Mouse (Mus musculus): ENCODE measurements around the gene Tmem245.

Gene Tmem245

DNA sequence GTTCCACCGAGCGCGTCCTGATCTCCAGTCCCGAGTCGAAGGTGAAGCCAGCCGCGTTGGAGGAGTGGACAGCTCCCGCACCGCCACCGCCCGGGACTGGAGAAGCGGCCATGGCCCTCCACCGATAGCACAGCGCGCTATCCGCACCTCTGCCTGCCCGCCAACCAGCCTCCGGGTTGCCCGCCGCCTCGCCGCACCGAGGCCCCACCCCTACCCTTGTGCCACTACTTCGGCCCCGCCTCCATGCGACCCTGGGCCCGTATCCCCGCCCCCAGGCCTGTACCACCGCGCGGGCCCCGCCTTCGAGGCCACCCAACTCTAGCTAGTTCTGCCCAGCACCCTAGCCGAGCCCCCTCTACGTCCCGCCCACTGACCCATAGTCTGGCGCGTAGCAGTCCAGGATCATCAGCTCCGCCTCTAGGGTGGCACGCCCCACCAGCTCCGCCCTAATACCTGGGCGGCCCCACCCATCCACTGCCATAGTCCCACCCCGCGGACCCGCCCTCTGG, 82.2 kb downstream of the Tmem245 start, which contains the start of gene Ctnnal1:
Ctnnal1 (minus strand) TSS at position 186 of the 509 bp plus-strand sequence.
- DNase-seq (ENCODE audit: low spot score): peak; percentile 93

DNA sequence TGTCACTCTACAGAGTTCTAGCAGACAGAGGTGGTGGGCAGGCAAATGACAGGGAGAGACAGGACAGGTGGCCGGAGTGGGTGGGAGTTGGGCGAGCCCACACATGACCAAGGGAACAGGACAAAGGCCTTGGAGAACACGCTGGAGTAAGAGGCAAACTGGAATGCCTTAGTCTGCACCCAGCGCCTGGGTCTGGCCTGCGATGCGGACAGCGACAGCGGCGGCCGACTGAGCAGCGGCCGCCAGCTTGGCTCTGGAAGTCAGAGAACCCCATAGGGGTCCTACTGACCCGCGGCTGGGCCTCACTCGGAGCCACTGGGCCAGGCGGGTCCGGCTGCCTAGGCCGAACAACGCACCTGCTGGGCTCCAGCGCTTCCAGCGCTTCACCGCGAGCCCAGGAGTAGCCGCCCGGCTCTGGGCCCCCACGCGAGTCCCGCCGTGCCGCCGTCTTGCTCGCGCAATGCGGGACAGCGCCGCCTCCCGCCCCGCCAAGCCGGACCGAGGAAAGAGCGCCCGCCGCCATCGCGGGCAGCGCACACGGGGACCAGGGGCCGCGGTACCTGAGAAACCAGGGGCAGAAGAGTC, 82.7 kb downstream of the Tmem245 start:
- peak; percentile 63 for DNase-seq (ENCODE audit: low spot score)

DNA sequence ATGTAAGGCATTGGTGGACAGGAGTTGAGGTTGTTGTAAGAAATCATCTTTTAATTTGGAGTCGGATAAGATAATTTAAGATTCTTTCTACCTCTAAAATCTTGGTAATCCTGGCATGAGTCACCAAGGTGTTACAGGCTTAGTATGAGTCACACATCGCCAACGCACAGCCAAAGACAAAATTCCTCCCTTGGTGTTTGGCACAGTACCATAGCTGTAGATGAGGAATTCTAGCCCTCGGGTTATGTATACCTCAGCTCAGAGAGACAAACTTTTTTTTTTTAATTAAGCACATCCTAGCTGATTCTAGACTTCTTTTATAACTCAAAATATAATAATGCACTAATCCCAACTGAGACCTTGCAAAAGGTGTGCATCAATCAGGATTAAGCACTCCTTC, 83.2 kb downstream of the Tmem245 start:
- DNase-seq (ENCODE audit: low spot score): no peak

DNA sequence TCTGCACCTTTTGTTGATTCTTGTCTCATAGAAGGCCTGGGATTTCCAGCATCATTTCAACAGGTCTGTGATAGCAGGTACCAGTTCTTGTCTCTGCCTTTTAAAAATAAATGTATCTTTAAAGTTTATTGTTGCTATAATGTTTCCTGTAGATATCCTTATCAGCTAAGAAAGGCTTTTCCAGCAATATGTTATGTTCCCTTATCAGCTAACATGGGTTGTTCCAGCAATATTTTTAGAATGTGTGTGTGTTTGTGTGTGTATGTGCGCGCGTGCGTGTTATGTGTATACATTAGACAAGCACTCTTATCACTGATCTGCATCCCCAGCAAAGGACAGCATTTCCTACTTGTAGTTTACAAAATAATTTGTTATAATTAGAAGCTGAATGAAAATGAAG, 85.7 kb downstream of the Tmem245 start:
- DNase-seq (ENCODE audit: low spot score): no peak

DNA sequence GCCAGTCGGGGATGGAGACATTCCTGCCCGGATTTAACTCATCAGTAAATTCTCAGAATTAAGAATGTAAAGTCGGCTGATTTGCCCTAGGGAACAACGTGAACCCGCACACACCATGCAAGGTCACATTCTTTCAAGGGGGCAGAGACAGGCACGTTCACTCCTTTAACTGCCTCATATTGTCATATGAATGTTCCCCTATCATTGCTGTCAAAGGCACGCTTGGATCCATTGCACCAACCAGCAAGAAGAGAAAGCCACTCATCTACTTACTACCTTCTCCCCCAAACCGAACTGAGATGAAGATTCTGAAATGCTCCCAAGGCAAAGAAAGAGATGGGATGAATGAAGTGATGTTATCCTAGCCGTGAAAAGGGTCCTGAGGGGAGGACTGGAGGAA, 88.5 kb downstream of the Tmem245 start:
- DNase-seq (ENCODE audit: low spot score): no peak

DNA sequence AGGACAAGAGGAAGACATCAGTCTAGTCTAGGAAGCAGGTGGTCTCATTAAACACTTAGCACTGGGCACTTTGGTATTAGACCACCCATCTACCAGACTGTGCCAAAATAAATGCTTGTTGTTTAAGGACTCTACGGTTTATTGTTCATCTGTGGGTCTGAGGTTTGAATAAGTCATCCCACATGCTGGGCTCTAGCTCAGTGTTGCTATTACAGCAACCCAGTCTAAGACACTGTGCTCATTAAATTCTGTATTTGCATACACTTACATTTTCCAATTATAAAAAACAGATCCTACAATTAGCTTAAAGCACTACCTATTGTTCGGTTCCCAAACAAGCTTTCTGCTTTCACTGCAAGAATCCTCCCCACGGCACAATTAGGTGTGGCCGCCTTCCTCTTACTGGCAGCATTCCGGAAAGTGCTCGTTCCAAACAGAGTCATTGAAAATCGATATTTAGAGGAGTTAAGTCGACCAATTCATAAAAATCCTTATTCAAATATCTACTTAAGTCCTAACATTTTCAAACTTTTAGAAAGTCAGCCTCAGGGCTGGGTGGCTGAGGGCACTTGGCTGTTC, 90.8 kb downstream of the Tmem245 start:
- DNase-seq (ENCODE audit: low spot score): no peak

DNA sequence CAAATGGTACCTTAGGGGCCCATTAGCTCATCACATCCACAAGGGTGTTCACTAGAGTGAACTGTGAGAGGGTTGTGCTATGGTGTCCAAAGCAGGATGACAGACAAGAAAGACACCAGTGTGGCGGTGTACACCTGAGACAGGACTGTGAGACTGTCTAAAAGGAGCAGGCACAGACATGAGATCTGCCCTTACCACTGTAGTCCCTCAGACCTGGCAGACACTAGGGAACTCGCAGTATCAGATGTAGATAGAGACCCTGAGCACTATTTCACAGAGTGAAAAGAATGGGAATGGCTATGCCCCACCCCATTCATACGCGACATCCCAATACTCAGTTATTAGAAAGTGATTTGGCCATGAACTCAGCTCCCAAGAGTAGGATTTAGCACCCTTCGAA, 91.3 kb downstream of the Tmem245 start:
- no peak for DNase-seq (ENCODE audit: low spot score)

DNA sequence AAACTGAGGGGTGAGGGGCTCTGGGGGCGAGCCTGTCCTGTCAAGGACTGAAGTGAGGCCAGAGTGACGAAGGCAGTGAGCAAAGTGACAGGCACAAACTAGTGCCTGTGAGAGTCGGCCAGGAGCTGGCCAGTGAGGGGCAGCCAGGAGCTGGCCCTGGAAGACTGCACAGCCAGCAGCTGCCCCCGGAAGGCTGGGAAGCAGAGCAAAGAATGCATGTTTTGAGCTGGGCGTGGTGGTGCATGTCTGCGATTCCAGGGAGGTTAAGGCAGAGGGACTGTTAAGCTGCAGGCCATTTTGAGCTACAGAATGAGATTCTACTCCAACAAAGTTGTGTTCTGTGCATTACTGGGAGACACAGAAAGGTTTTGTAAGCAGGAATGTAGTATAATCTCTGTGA, 96.5 kb downstream of the Tmem245 start:
- DNase-seq (ENCODE audit: low spot score): peak; percentile 52

DNA sequence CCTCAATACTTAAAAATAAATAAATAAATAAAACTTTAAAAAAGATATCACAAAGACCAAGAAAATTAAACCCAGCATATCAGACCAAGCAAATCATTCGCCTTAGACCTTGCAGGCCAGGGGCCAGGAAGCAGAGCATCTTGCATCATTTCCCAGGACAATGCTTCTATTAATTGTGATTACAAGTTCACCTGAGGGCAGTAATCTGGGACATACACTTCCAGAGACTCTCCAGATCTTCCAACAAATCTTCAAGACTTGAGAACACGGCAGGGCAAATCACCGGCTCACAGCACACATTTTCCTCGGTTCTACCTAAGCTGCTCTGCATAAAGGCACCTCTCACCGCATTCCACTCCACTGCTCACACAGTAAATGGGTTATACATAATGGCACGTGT, 99.2 kb downstream of the Tmem245 start:
- DNase-seq (ENCODE audit: low spot score): no peak

DNA sequence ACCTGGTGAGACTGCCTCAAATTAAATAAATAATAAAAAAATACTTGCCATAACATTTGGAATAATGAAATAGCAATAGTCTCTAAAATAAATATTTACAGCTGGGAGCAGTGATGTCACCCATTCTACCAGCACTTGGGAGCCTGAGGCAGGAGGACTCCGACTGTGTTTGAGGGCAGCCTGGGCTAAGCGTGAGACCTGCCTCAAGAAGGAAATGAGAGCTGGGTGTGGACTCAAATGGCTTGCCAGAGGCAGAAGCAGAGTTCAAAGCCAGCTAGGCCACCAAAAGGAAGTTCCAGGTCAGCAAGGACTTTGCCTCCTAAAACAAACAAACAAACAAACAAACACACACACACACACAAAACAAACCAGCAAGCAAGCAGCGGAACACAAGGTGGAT, 99.8 kb downstream of the Tmem245 start:
- DNase-seq (ENCODE audit: low spot score): no peak

DNA sequence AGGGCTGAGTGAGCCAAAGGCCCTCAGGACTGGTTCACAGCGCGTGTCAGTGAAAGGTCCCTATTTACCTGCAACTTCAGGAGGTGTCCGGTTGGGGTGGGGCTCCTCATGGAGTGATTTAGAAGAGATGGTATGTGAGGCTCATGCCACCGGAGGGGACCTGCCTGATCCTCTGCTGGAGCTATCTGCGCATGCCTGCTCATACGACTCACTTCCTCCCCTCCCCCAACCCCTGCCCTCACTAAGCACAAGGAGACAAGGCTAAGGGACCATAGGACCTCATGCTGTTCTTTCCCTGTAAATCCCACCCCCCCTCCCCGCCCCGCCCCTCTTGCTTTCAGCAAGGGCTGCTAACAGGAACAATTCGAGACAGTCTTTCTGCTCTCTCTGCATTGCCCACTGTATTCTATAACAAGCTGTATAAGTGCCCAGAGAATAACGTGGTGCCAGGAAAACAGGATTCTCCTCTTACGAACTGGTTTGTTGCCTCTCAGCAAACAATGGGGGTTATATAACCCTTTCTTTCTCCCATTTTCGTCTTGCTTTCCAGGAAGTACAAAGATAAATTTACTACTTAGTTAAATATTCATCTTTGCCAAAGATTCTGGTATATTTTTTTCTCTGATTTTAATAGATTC, 101.2 kb downstream of the Tmem245 start:
- no peak for DNase-seq (ENCODE audit: low spot score)

DNA sequence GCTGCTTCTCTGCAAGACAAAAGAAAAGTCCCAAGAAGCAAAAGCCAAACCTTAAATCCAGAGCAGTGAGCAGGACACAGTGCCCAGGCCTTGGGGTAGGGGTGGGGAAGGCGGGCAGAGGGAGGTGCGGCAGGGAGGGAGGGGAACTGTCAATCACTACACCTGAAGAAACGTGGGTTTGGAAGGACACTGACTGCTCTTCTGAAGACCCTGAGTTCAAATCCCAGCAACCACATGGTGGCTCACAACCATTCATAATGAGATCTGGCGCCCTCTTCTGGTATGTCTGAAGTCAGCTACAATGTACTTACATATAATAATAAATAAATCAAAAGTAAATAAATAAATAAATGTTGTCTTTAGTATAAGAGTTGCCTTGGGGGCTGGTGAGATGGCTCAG, 102.3 kb downstream of the Tmem245 start:
- DNase-seq (ENCODE audit: low spot score): no peak

DNA sequence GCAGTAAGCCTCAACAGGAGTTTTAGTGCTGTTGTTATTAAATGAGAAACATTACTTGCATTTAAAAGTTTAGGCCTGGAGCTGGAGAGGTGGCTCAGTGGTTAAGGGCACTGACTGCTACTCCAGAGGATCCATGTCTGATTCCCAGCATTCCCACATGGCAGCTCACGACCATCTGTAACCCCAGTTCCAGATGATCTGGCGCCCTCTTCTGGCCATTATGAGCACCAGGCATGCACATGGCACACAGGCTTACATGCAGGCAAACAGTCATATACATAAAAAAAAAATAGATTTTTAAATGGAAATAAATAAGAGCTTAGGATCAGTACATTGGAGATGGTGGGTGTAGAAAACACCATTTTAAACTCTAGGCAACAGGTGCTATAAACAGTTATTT, 103.3 kb downstream of the Tmem245 start:
- no peak for DNase-seq (ENCODE audit: low spot score)

DNA sequence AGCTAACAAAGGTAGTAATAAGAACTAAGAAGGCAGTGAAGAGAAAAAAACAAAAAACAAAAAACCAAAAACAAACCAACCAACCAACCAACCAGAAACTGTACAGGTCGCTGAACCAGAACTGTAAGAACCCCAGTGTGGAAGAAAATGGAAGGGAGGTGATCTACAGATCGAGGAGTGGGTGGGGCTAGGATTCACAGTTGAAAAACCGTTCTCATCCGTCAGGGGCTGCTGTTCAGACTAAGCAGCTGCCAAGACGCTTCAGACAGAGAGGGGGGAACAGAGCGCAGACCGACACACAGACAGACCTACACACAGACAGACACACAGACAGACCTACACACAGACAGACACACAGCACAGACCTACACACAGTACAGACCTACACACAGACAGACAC, 104.7 kb downstream of the Tmem245 start:
- no peak for DNase-seq (ENCODE audit: low spot score)

DNA sequence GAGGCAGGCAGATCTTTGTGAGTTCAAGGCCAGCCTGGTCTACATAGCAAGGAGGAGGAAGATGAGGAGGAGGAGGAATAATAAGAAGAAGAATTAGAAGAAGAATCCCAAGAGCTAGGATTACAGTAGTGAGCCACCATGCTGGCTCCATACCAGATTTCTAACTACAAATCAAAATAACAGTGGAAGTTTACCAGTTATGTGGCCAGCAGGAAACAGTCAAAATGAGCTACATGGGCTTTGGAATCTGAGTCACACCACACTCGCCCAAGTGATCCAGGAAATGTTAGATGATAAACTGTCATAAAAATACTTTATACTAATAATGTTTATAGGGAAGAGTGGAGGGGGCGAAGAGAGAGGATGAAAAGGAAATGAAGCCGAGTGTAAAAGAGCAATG, 106.9 kb downstream of the Tmem245 start:
- DNase-seq (ENCODE audit: low spot score): no peak

DNA sequence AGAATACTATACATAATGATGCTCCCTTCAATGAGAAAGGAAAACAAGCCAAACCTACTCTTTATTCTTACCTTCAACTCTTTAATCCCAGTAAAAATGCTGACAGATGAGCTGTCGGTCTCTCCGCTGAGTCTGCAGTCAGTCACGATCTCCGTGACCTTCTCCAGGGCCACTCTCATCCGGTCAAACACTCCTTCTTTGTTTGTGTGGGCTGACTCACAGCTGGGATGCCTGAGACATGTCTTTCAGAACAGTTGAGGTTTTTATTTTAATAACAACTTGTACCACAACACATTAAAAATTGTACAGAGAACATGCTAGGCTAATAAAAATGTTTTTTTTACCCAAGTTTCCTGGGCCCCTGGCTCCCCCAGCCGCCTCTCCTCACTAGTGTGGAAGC, 109.6 kb downstream of the Tmem245 start:
- no peak for DNase-seq (ENCODE audit: low spot score)

DNA sequence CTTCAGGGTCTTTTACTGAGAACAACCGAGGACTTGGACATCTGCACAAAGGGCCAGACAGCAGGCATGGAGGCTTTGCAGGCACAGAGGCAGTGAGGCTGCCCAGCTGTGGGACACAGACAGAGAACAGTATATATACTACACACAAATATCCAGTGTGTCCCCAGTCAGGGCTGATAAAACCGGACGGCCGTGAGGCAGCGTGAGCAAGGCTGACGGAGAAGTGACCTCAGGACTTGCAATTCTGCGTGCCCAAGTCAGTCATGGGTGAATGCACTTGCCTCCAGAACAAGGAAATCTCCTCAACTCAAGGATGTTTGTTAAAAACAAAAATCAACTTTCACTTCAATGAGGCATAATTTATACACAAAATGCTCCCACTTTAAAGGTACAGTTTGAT, 115.2 kb downstream of the Tmem245 start:
- DNase-seq (ENCODE audit: low spot score): no peak

DNA sequence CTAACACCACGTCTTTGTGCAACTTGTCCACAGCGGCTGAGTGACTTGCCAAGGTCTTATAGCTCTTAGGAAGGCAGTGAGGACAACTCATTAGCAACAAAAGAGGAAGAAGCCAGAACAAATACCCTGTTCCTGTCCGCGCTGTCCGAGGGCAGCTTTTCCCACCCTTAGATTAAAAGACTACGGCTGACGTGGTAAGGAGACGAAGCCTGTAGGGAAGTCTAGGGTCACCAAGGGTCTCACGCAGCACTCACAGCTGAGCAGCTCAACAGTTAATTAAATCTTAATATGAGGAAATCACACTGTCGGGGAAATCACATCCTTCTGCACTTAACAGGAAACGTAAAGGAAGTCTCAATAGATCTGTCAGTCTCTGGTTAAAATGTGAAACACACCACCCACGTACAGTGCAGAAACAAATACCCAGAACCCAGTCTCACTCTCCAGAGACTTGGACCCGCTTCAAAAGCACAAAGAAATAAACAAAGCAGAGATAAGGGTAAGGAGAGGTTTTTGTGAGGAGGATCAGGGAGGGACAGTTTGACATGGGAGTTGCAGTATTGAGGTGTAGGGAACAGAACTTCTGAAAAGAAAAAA, 116.1 kb downstream of the Tmem245 start:
- no peak for DNase-seq (ENCODE audit: low spot score)

DNA sequence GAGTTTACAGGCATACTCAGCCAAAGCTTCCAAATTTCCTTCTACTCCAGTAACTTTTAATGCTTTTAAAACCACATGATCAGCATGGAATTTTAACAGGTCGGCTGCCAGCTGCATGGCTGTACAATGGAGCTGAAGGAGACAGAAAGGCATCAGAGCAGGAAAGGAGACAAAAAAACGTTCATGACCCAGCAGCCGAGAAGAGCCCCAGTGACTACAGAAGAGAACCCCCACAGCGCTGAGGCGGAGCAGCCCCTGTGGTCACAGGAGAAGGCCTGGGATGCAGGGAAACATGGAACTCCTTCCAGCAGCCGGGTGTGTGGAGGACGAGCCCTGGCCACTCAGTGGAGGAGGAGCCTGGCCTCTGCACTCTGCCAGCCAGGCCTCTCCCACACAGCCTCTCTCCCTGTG, 117.7 kb downstream of the Tmem245 start:
- no peak for DNase-seq (ENCODE audit: low spot score)

DNA sequence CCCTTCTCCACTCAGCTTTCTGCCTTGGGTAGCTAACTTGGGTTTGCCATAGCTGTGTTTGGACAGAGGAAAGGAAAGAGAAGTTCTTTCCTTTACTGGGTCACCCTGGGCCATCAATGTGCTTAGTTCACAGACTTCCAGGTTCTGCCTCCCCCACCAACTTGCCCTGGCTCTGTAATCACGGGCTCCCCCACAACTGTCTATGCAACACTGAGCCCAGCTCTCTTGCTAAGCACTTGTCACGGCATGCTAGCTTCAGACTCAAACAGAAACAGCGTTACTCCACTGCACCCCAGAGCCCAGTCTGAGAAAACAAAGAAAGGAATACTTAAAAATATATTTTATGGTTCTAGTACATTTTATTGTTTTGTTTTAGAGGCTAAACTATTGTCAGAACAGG, 118.3 kb downstream of the Tmem245 start:
- no peak for DNase-seq (ENCODE audit: low spot score)

DNA sequence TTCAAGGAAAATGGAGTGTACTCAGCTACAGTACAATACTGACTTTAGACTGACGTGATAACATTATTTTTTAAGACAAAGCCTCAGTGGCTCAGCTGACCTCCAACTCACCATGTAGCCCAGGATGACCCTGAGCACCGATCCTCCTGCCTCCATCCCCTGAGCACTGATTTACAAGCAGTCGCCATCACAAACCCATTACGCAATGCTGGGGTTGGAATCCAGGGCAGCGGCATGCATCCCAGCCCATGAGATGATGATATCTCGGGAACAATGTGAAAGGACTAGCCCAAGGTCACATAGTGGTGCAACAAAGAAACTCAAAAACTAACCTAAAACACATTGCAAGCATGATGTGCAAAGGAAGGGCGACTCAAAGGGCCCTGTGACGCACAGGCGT, 123.0 kb downstream of the Tmem245 start:
- no peak for DNase-seq (ENCODE audit: low spot score)

DNA sequence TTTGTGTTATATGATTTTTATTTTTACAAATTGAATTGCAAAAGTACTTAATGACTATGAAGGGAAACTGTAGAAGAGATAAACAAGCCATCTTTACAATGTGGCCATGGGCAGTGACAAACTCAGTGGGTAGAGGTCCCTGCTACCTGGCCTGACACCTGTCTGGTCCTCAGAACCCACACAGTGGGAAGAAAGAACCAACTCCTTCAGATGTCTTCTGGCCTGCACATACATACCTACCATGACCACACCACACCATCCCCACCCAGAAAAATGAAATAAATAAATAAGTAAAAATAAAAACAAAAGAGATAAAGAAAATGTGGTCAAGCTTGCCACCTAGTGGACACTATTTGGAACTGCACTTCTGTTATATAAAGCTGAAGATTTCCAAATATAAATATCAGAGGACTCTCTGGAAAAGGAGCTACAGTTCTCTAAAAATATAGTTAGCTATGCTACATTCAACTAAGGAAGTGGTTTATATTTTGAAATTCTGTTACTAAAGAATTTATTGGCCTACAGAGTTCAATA, 127.2 kb downstream of the Tmem245 start:
- no peak for DNase-seq (ENCODE audit: low spot score)

Data from embryo, embryonic 10 days (tissue).